Mouse (Mus musculus) limb, embryonic 12.5 days (tissue): Measurements from ENCODE around the gene Tmprss7. TPM values are rescaled to one million over a fixed set of nuclear protein-coding genes. Genes with fewer than 3 reads are reported as not detected.
A peak's percentile ranks its signal among the peaks of the same experiment; 100 is the strongest.

Experiments
- ATAC-seq: fragments of 200-750 bp; cut with Nextera tagmentation; 2 replicates; pipeline ENCODE4 v1.8.0; 2017; ENCODE audit warnings: low read depth, moderate TSS enrichment; ENCODE audit not compliant: insufficient number of reproducible peaks, insufficient read depth, low FRiP score, low TSS enrichment
- H3K27ac ChIP-seq: fragments of 300-500 bp; sonication (generic); 2 replicates; pipeline ENCODE4 v1.5.1; 2016; ENCODE audit warnings: mild to moderate bottlenecking, moderate library complexity
- H3K27me3 ChIP-seq: fragments of 300-500 bp; sonication (generic); 2 replicates; pipeline ENCODE4 v1.6.1; 2016; ENCODE audit warnings: mild to moderate bottlenecking, moderate library complexity
- H3K36me3 ChIP-seq: fragments of 300-500 bp; sonication (generic); 2 replicates; pipeline ENCODE4 v1.6.1; 2016; ENCODE audit warnings: mild to moderate bottlenecking, moderate library complexity
- H3K4me1 ChIP-seq: fragments of 300-500 bp; sonication (generic); replicated peaks from 2 replicates; pipeline ENCODE4 v1.6.1; 2016
- H3K4me2 ChIP-seq: fragments of 300-500 bp; sonication (generic); 2 replicates; pipeline ENCODE4 v1.6.1; 2016; ENCODE audit warnings: mild to moderate bottlenecking, moderate library complexity
- H3K4me3 ChIP-seq: fragments of 300-500 bp; sonication (generic); replicated peaks from 2 replicates; pipeline ENCODE4 v1.5.1; 2016; ENCODE audit warnings: mild to moderate bottlenecking
- H3K9ac ChIP-seq: fragments of 300-500 bp; sonication (generic); replicated peaks from 2 replicates; pipeline ENCODE4 v1.6.1; 2016; ENCODE audit warnings: mild to moderate bottlenecking, moderate library complexity
- H3K9me3 ChIP-seq: fragments of 300-500 bp; sonication (generic); 2 replicates; pipeline ENCODE4 v1.6.1; 2016; ENCODE audit warnings: mild to moderate bottlenecking, moderate library complexity
- WGBS: fragments of 180-500 bp; shearing (Covaris S2); methylation state at CpG from one replicate; pipeline ENCODE4 v1.1.7; 2016; 5-methylcytosine and 5-hydroxymethylcytosine counted together
- polyA plus RNA-seq: library from polyadenylated mRNA; unstranded; fragments of >200 nt; fragmentation: Nextera tagmentation; extraction: Ambion mirVana; gene quantifications from 2 replicates; pipeline ENCODE4 v1.2.1, GENCODE M21; 2016

The Tmprss7 gene
- polyA plus RNA-seq, 1 experiment from 2014 or later, result 0.20 TPM

DNA sequence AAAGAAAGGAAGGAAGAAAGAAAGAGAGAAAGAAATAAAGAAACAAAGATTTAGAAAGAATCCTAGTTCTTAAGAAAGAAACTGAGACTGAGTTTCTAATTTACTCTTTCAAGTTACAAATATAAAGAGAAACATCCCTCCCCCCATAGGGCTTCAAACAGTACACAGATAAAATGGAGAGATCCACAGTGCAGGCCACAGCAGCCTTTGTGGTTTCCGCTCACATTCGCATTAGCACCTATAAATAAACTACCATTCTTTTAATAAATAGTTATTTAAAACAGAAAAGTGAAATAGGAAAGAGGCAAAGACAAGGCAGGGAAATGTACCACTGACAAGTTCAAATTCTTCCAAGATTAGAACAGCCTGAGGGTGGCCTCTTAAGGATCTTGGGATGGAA, 68.7 kb downstream of the Tmprss7 start:
- Histone ChIP-seq H3K27me3 (no peaks in the 10 kb centered on the region), H3K4me3 (no peak overlapping the region), H3K27ac (no peak overlapping the region), H3K9me3 (no peaks in the 10 kb centered on the region), H3K36me3 (no peaks in the 10 kb centered on the region), H3K4me2 (no peak overlapping the region), H3K4me1 (no peaks in the 10 kb centered on the region), H3K9ac (no peak overlapping the region)
- ATAC-seq, result no peak
- WGBS, result 81% methylated on average over 2 of the region's 2 CpGs

DNA sequence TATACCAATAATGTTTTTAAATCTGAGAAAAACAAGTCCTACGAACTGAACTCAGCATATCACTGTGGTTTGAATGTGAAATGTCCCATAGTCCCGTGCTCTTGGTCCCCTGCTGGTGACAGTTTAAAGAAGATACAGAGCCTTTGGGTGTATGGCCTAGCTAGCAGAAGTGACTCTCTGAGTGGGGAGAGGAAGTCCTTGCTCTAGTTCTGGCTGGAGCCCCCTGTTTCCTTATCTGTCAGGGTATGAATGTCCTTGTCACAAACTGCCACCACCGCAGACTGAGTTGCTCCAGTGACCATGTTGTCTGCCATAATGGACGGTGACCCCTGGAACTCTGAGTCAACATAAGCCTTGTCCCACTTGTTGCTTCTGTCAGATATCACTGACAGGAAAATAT, 70.2 kb downstream of the Tmprss7 start:
- Histone ChIP-seq H3K27me3 (no peaks in the 10 kb centered on the region), H3K4me2 (no peak overlapping the region), H3K4me3 (no peak overlapping the region), H3K27ac (no peak overlapping the region), H3K4me1 (no peaks in the 10 kb centered on the region), H3K36me3 (no peaks in the 10 kb centered on the region), H3K9ac (no peak overlapping the region), H3K9me3 (no peaks in the 10 kb centered on the region)
- WGBS, result 95% methylated on average over 4 of the region's 4 CpGs
- no peak for ATAC-seq

- Histone ChIP-seq H3K9ac (no peak overlapping the region), H3K27me3 (no peaks in the 10 kb centered on the region), H3K4me1 (no peaks in the 10 kb centered on the region), H3K9me3 (no peaks in the 10 kb centered on the region), H3K27ac (no peak overlapping the region), H3K36me3 (no peaks in the 10 kb centered on the region), H3K4me2 (no peak overlapping the region), H3K4me3 (no peak overlapping the region)
- WGBS, result 80% methylated on average over 8 of the region's 8 CpGs
- ATAC-seq, result no peak
These were observed 73.6 kb downstream of the Tmprss7 start for GRCm38 (mm10) chr16:45619751-45620375.

DNA sequence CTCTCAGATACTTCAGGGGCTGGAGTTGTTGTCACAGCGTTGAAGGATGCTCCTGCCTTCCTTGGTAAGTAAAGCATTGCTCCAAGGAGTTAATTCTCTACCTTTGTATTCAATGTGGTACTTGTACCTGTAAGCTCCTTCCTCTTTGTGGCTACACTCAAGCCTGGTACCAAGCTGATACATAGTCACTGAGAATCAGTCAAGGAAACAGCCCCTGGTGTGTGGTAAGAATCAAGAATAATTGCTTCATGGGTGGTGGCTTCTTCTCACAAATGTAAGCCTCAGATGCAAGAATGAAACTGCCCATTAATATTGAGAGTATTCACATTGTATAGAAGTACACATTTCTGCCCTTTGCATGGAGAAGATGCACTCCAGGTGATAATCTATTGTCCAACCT, 77.5 kb downstream of the Tmprss7 start:
- Histone ChIP-seq H3K9ac (no peak overlapping the region), H3K27ac (no peak overlapping the region), H3K4me3 (no peak overlapping the region), H3K27me3 (no peaks in the 10 kb centered on the region), H3K36me3 (no peaks in the 10 kb centered on the region), H3K4me2 (no peak overlapping the region), H3K4me1 (no peaks in the 10 kb centered on the region), H3K9me3 (no peaks in the 10 kb centered on the region)
- no peak for ATAC-seq
- WGBS, result 83% methylated on average over 1 of the region's 1 CpGs

DNA sequence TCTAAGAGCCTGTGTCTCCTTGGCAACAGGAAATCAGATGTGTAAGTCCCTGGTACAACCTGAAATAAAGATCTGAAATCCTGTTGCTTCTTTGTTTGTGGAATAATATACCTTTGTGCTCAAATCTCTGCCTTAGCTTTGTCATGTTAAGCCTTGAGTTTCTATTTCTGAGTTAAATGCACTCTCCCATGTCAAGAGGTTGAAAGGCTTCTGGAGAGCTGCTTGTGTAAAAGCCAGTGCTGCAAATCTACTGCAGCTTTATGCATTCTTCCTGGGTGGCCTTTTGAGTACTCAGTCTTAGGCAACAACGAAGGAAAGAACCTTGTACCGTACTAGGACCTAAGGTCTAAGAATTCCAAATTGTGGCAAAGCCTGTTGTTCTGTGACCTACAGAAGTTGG, 80.2 kb downstream of the Tmprss7 start:
- 78% methylated on average over 2 of the region's 2 CpGs for WGBS
- Histone ChIP-seq H3K4me3 (no peak overlapping the region), H3K9ac (no peak overlapping the region), H3K36me3 (no peaks in the 10 kb centered on the region), H3K27me3 (no peaks in the 10 kb centered on the region), H3K9me3 (no peaks in the 10 kb centered on the region), H3K4me1 (0 out of 2 replicates have a peak, but pooled peaks cover 4% of the 10 kb centered on the region), H3K27ac (no peak overlapping the region), H3K4me2 (no peak overlapping the region)
- no peak for ATAC-seq

DNA sequence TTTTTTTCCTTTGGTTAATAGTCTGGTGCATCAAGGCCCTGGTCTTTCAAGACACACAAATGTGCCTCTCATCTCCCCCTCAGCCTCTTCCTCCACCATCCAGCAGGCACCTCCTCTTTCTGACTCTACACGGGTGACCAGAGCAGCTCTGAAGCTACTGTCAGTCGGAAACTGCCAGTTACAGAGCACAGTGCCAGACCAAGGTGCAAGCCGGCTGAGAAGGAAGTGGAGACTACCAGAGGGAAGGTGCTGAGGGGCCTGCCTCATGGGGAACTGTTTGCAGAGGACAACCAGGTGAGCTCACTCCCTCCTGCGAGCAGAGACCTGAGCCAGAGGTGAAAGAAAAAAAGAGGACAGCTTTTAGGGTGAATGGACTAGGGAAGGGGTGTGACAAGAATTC, 83.2 kb downstream of the Tmprss7 start, which contains the start of gene Gcsam:
Gene Gcsam, plus strand, starts transcription at position 114 of the 400 bp plus-strand sequence.
- Histone ChIP-seq H3K27me3 (no peaks in the 10 kb centered on the region), H3K9me3 (no peaks in the 10 kb centered on the region), H3K9ac (no peak within 1 kb of the TSS), H3K4me2 (no peak within 1 kb of the TSS), H3K27ac (no peak within 1 kb of the TSS), H3K4me3 (no peak within 1 kb of the TSS), H3K4me1 (0 out of 2 replicates have a peak, but pooled peaks cover 4% of the 10 kb centered on the region), H3K36me3 (no peaks in the 10 kb centered on the region)
- no peak for ATAC-seq
- WGBS, result 79% methylated on average over 4 of the region's 4 CpGs

DNA sequence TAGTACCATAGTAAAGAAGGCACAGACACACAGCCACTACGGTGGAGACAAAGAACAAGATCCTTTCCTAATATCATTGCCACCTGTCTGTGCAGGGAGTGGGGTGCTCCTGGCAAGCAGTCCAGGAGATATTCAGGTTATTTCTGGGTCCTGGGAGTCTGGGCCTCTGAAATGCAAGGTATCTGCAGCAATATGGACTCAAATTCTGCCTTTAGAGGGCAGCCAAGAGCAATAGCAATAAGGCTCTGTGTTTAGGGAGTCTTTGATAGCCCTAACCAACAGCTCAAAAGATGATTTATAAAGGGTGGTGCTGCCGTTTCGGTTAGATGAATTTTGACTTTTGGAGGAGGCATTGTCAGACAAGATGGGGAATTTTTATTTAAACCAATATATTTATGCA, 84.2 kb downstream of the Tmprss7 start:
- Histone ChIP-seq H3K27me3 (no peaks in the 10 kb centered on the region), H3K27ac (no peak overlapping the region), H3K9me3 (no peaks in the 10 kb centered on the region), H3K9ac (no peak overlapping the region), H3K4me2 (no peak overlapping the region), H3K36me3 (no peaks in the 10 kb centered on the region), H3K4me3 (no peak overlapping the region), H3K4me1 (0 out of 2 replicates have a peak, but pooled peaks cover 4% of the 10 kb centered on the region)
- 70% methylated on average over 3 of the region's 3 CpGs for WGBS
- no peak for ATAC-seq

- Histone ChIP-seq H3K4me1 (0 out of 2 replicates have a peak, but pooled peaks cover 4% of the 10 kb centered on the region), H3K4me2 (no peak overlapping the region), H3K9ac (no peak overlapping the region), H3K4me3 (no peak overlapping the region), H3K27ac (no peak overlapping the region), H3K36me3 (no peaks in the 10 kb centered on the region), H3K9me3 (no peaks in the 10 kb centered on the region), H3K27me3 (no peaks in the 10 kb centered on the region)
- WGBS, result 23% methylated on average over 4 of the region's 4 CpGs
- ATAC-seq, result 0 out of 2 replicates have a peak, but pooled peaks have one; percentile 63
These were observed 84.9 kb downstream of the Tmprss7 start for GRCm38 (mm10) chr16:45608481-45608954.

Other genes starting within 250 kb of the Tmprss7 start
- not detected in 2 replicates for gene Gm609, start 200.7 kb downstream of the Tmprss7 start, polyA plus RNA-seq
- gene Gm17783, start 161.6 kb downstream of the Tmprss7 start, polyA plus RNA-seq, result not detected in 2 replicates
- not detected in 2 replicates for gene Slc9c1, start 158.3 kb downstream of the Tmprss7 start, polyA plus RNA-seq
- 0.15 TPM in 1 of 2 replicates, not detected in the other for gene Gcsam, start 83.3 kb downstream of the Tmprss7 start, polyA plus RNA-seq
- 0.09 and 0.19 TPM in 2 replicates for gene BC016579, start 39.6 kb downstream of the Tmprss7 start, polyA plus RNA-seq
- 30.2 and 33.2 TPM in 2 replicates for gene Tagln3, start 30.9 kb upstream of the Tmprss7 start, polyA plus RNA-seq
- 37.3 and 41.5 TPM in 2 replicates for gene Abhd10, start 49.3 kb upstream of the Tmprss7 start, polyA plus RNA-seq